Comparison of ENCODE assay signal across 8 mouse cellular contexts in the genomic region with DNA sequence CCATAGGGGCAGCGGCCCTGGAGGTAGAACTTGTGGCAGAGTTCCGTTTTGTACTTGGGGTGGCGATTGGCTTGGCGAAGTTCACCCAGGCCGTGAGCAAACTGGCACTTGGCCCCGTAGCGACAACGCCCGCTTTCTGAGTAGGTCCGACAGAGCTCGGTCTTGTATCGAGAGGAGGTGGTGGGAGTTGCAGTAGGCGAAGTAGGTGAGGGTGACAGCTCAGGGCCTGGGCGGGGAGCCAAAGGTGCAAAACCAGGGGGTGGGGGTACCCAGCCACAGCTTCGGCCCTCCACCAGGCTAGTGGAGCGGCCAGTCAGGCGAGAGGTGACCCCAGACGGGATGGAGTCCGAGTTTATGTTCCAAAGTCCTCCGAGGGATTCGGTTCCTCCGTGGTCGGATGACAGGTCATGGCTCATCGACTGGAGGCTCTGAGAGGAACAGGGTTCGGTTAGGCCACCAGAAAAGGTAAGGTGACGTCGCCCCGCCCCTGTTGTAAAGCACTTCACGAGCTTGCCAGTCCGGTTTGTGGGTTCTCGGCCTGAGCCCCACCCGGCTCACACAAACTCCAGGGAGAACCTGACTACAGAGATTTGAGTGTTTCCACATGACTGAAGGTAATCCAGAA. TPM values are rescaled to one million over a fixed set of nuclear protein-coding genes. Genes with fewer than 3 reads are reported as not detected.
A peak's percentile ranks its signal among the peaks of the same experiment; 100 is the strongest.
DNase-seq lines count a peak whose midpoint lies in the region.

No protein-coding gene starts in this region.

- peak; percentile 78 to 79 for DNase-seq in B cell, adult 2 months
- DNase-seq in adrenal gland, postnatal 36 days = peak; percentile 34 to 63
- peak; percentile 69 to 71 for DNase-seq in heart, adult 9 months (ENCODE audit: low spot score in 2 of 2)
- DNase-seq in kidney, adult 9 months = peak; percentile 91
- peak; percentile 81 for DNase-seq in lung, postnatal 10 days
- DNase-seq in spleen, postnatal 4 days (ENCODE audit: low spot score in 2 of 2) = peak; percentile 59 to 79
- DNase-seq in retina, postnatal 1 day = no peak
- no peak for DNase-seq in frontal cortex, adult 2 months (ENCODE audit: extremely low spot score in 1 of 2, low spot score in 1 of 2)

RNA-seq across cellular contexts. Expression of a gene that starts 1.9 kb away (rescaled TPM):
- total RNA-seq in adrenal gland, postnatal 36 days (2021) = 10 to 100 TPM; 19.0 to 26.1 TPM
- 3.1 and 3.9 TPM in 2 replicates for polyA plus RNA-seq in frontal cortex, adult 2 months (2012; rRNA removed)

RNA-seq across cellular contexts. Expression of a gene that starts 5.8 kb away (rescaled TPM):
- 10 to 100 TPM; 19.0 to 27.2 TPM for total RNA-seq in adrenal gland, postnatal 36 days (2021)
- polyA plus RNA-seq in frontal cortex, adult 2 months (2012; rRNA removed) = 4.3 and 6.3 TPM in 2 replicates

RNA-seq across cellular contexts. Expression of a gene that starts 14.3 kb away (rescaled TPM):
- total RNA-seq in adrenal gland, postnatal 36 days (2021) = 10 to 100 TPM; 33.6 to 47.4 TPM
- 32.8 and 39.2 TPM in 2 replicates for polyA plus RNA-seq in frontal cortex, adult 2 months (2012; rRNA removed)

RNA-seq across cellular contexts. Expression of a gene that starts 14.6 kb away (rescaled TPM):
- total RNA-seq in adrenal gland, postnatal 36 days (2021) = 10 to 100 TPM; 67.3 to 77.7 TPM
- polyA plus RNA-seq in frontal cortex, adult 2 months (2012; rRNA removed) = 149 and 182 TPM in 2 replicates

RNA-seq across cellular contexts. Expression of a gene that starts 27.7 kb away (rescaled TPM):
- total RNA-seq in adrenal gland, postnatal 36 days (2021) = 1,000 to 10,000 TPM; 1,072 to 1,115 TPM
- polyA plus RNA-seq in frontal cortex, adult 2 months (2012; rRNA removed) = 618 and 661 TPM in 2 replicates

Comparison
In these comparisons a context has a peak if more than half of its experiments do, and no peak if none do; other contexts are left out.
1. DNase-seq: peak in B cell, adult 2 months (2 of 2), adrenal gland, postnatal 36 days (2 of 2), heart, adult 9 months (2 of 2), kidney, adult 9 months (single experiment), lung, postnatal 10 days (single experiment) and spleen, postnatal 4 days (2 of 2); none in retina, postnatal 1 day (single experiment) and frontal cortex, adult 2 months (0 of 2).